Mouse (Mus musculus) lung, postnatal 0 days (tissue): ENCODE measurements around the gene S100b.

Source experiments
- CTCF ChIP-seq: IDR thresholded peaks from 2 replicates; pipeline ENCODE4 v1.5.1; 2016; ENCODE audit warnings: antibody characterized with exemption, mild to moderate bottlenecking
- EP300 ChIP-seq: IDR thresholded peaks from 2 replicates; pipeline ENCODE4 v1.6.1; 2016; ENCODE audit warnings: antibody characterized with exemption, mild to moderate bottlenecking, control low read depth

DNA sequence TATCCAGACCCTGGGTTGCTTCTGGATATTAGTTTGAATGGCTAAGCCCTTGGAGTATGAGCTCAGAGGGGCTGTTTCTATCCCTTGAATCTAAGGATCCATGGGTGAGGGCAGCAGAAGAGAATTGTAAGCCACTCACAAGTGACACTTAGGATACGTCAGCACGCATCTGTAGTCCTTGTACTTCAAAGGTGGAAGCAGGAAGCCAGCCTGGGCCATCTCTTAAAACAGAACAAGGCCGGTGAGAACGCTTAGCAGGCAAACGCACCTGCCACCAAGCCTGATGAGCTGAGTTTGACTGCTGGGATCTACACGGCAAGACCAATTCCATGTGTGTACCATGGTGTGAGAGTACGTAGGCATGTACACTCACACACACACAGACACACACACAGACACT lies 3.6 kb downstream of the S100b start:
- TF ChIP-seq EP300 (no peak), CTCF (no peak)
